Mouse (Mus musculus) MEL (cell line): Measurements from ENCODE around the gene Plekhg2. TPM values are rescaled to one million over a fixed set of nuclear protein-coding genes. Genes with fewer than 3 reads are reported as not detected.

Source experiments
- DNase-seq: peaks from one replicate; pipeline ENCODE4 v3.0.0; 2011; ENCODE audit warnings: low read depth, low spot score
- H3K27ac ChIP-seq: 2 replicates; pipeline ENCODE4 v1.5.1; 2012; ENCODE audit warnings: low read depth, mild to moderate bottlenecking, control low read depth, low read length, moderate library complexity; ENCODE audit not compliant: control insufficient read depth
- H3K27me3 ChIP-seq, 2 experiments: fragments of 150-350 bp in 1 of 2; sonication (generic) in 1 of 2; 2 replicates each; pipeline ENCODE4 v1.6.1; 2012; ENCODE audit warnings: low read length in 2 of 2, mild to moderate bottlenecking in 2 of 2, improper control_type of control experiment in 1 of 2, moderate library complexity in 1 of 2; ENCODE audit not compliant: insufficient read depth in 2 of 2, control insufficient read depth in 1 of 2
- H3K36me3 ChIP-seq, 2 experiments: 2 replicates each; pipeline ENCODE4 v1.6.1; 2012 to 2014; ENCODE audit warnings: low read length in 2 of 2, improper control_type of control experiment in 1 of 2, inconsistent platforms in 1 of 2, mild to moderate bottlenecking in 1 of 2; ENCODE audit not compliant: insufficient read depth in 2 of 2, control insufficient read depth in 1 of 2
- H3K4me1 ChIP-seq, 2 experiments: fragments of 150-350 bp in 1 of 2; sonication (generic) in 1 of 2; 2 replicates each; pipeline ENCODE4 v1.6.1; 2012; ENCODE audit warnings: low read length in 2 of 2, improper control_type of control experiment in 1 of 2, mild to moderate bottlenecking in 1 of 2; ENCODE audit not compliant: insufficient read depth in 2 of 2, control insufficient read depth in 1 of 2
- H3K4me3 ChIP-seq, 2 experiments: fragments of 150-350 bp in 1 of 2; sonication (generic) in 1 of 2; 2 replicates each; pipeline ENCODE4 v1.5.1; 2012; ENCODE audit warnings: low read depth in 2 of 2, low read length in 2 of 2, mild to moderate bottlenecking in 2 of 2, moderate library complexity in 2 of 2, control low read depth in 1 of 2, improper control_type of control experiment in 1 of 2; ENCODE audit not compliant: control insufficient read depth in 1 of 2, insufficient read depth in 1 of 2
- H3K79me2 ChIP-seq: 2 replicates; pipeline ENCODE4 v1.6.1; 2012; ENCODE audit warnings: mild to moderate bottlenecking, low read length, moderate library complexity; ENCODE audit not compliant: control insufficient read depth, poor library complexity, insufficient read depth
- H3K9ac ChIP-seq: 2 replicates; pipeline ENCODE4 v1.6.1; 2012; ENCODE audit warnings: low read depth, mild to moderate bottlenecking, control low read depth, low read length, moderate library complexity; ENCODE audit not compliant: control insufficient read depth, poor library complexity, severe bottlenecking
- H3K9me3 ChIP-seq: fragments of 150-350 bp; sonication (generic); replicated peaks from 2 replicates; pipeline ENCODE4 v1.6.1; 2012; ENCODE audit warnings: mild to moderate bottlenecking, low read length, improper control_type of control experiment, moderate library complexity; ENCODE audit not compliant: insufficient read depth
- CHD2 ChIP-seq: IDR thresholded peaks from 2 replicates; pipeline ENCODE4 v1.6.1; 2011; ENCODE audit warnings: low read length, improper control_type of control experiment
- ELF1 ChIP-seq: IDR thresholded peaks from 2 replicates; pipeline ENCODE4 v1.6.1; 2014; ENCODE audit warnings: low read depth, mild to moderate bottlenecking, inconsistent platforms, low read length, improper control_type of control experiment, moderate library complexity
- EP300 ChIP-seq, 2 experiments: IDR thresholded peaks; 2 replicates each; pipeline ENCODE4 v1.6.1; 2011; ENCODE audit warnings: improper control_type of control experiment in 2 of 2, low read length in 2 of 2, low read depth in 1 of 2, mild to moderate bottlenecking in 1 of 2
- GABPA ChIP-seq: IDR thresholded peaks from 2 replicates; pipeline ENCODE4 v1.6.1; 2012; ENCODE audit warnings: low read depth, mild to moderate bottlenecking, inconsistent platforms, low read length, improper control_type of control experiment, moderate library complexity
- GATA1 ChIP-seq: IDR thresholded peaks from 2 replicates; pipeline ENCODE4 v1.6.1; 2011; ENCODE audit warnings: low read depth, low read length, improper control_type of control experiment
- HCFC1 ChIP-seq: IDR thresholded peaks from 2 replicates; pipeline ENCODE4 v1.6.1; 2012; ENCODE audit warnings: low read depth, mild to moderate bottlenecking, inconsistent platforms, low read length, improper control_type of control experiment, moderate library complexity
- JUND ChIP-seq: IDR thresholded peaks from 2 replicates; pipeline ENCODE4 v1.6.1; 2011; ENCODE audit warnings: low read depth, mild to moderate bottlenecking, improper control_type of control experiment, low read length
- KAT2A ChIP-seq: conservative IDR thresholded peaks from 2 replicates; pipeline ENCODE4 v1.6.1; 2012; ENCODE audit warnings: low read depth, low read length, improper control_type of control experiment, inconsistent platforms
- MAFK ChIP-seq: IDR thresholded peaks from 2 replicates; pipeline ENCODE4 v1.6.1; 2011; ENCODE audit warnings: low read depth, mild to moderate bottlenecking, low read length, improper control_type of control experiment, borderline replicate concordance
- MAX ChIP-seq: IDR thresholded peaks from 2 replicates; pipeline ENCODE4 v1.6.1; 2011; ENCODE audit warnings: low read length, improper control_type of control experiment
- MXI1 ChIP-seq: IDR thresholded peaks from 2 replicates; pipeline ENCODE4 v1.6.1; 2011; ENCODE audit warnings: mild to moderate bottlenecking, low read depth, low read length, improper control_type of control experiment
- MYB ChIP-seq: IDR thresholded peaks from 2 replicates; pipeline ENCODE4 v1.6.1; 2011; ENCODE audit warnings: mild to moderate bottlenecking, low read depth, low read length, improper control_type of control experiment
- MYC ChIP-seq: IDR thresholded peaks from 2 replicates; pipeline ENCODE4 v1.6.1; 2011; ENCODE audit warnings: low read depth, mild to moderate bottlenecking, low read length, improper control_type of control experiment, moderate library complexity
- NELFE ChIP-seq: IDR thresholded peaks from 2 replicates; pipeline ENCODE4 v1.6.1; 2011; ENCODE audit warnings: low read depth, low read length, improper control_type of control experiment
- POLR2AphosphoS2 ChIP-seq: IDR thresholded peaks from 2 replicates; pipeline ENCODE4 v1.6.1; 2011; ENCODE audit warnings: low read length, improper control_type of control experiment
- POLR2AphosphoS5 ChIP-seq: IDR thresholded peaks from 2 replicates; pipeline ENCODE4 v1.6.1; 2012; ENCODE audit warnings: low read depth, borderline replicate concordance, mild to moderate bottlenecking, inconsistent platforms, low read length, moderate library complexity, mixed read lengths
- RAD21 ChIP-seq: IDR thresholded peaks from 2 replicates; pipeline ENCODE4 v1.6.1; 2011; ENCODE audit warnings: mild to moderate bottlenecking, low read depth, low read length, improper control_type of control experiment
- RCOR1 ChIP-seq: IDR thresholded peaks from 2 replicates; pipeline ENCODE4 v1.6.1; 2012; ENCODE audit warnings: low read depth, mild to moderate bottlenecking, inconsistent platforms, low read length, improper control_type of control experiment
- SIN3A ChIP-seq: IDR thresholded peaks from 2 replicates; pipeline ENCODE4 v1.6.1; 2012; ENCODE audit warnings: low read length, improper control_type of control experiment, inconsistent platforms
- SMC3 ChIP-seq: IDR thresholded peaks from 2 replicates; pipeline ENCODE4 v1.6.1; 2011; ENCODE audit warnings: low read depth, low read length, improper control_type of control experiment
- TAL1 ChIP-seq: IDR thresholded peaks from 2 replicates; pipeline ENCODE4 v1.6.1; 2012; ENCODE audit warnings: mild to moderate bottlenecking, inconsistent platforms, low read length, moderate library complexity, mixed read lengths
- TBP ChIP-seq: IDR thresholded peaks from 2 replicates; pipeline ENCODE4 v1.8.0; 2011; ENCODE audit warnings: low read depth, low read length, improper control_type of control experiment
- TCF12 ChIP-seq: IDR thresholded peaks from 2 replicates; pipeline ENCODE4 v1.6.1; 2014; ENCODE audit warnings: low read depth, mild to moderate bottlenecking, inconsistent platforms, low read length, improper control_type of control experiment, moderate library complexity
- UBTF ChIP-seq: IDR thresholded peaks from 2 replicates; pipeline ENCODE4 v1.6.1; 2012; ENCODE audit warnings: low read depth, mild to moderate bottlenecking, inconsistent platforms, low read length, improper control_type of control experiment, moderate library complexity, borderline replicate concordance; ENCODE audit not compliant: insufficient read depth
- USF1 ChIP-seq: IDR thresholded peaks from 2 replicates; pipeline ENCODE4 v1.6.1; 2014; ENCODE audit warnings: low read depth, mild to moderate bottlenecking, inconsistent platforms, low read length, improper control_type of control experiment, moderate library complexity
- ZC3H11A ChIP-seq: IDR thresholded peaks from 2 replicates; pipeline ENCODE4 v1.6.1; 2012; ENCODE audit warnings: low read depth, mild to moderate bottlenecking, inconsistent platforms, low read length, improper control_type of control experiment
- ZKSCAN1 ChIP-seq: IDR thresholded peaks from 2 replicates; pipeline ENCODE4 v1.6.1; 2012; ENCODE audit warnings: low read depth, mild to moderate bottlenecking, inconsistent platforms, low read length, improper control_type of control experiment, moderate library complexity
- ZNF384 ChIP-seq: IDR thresholded peaks from 2 replicates; pipeline ENCODE4 v1.6.1; 2012; ENCODE audit warnings: low read depth, mild to moderate bottlenecking, inconsistent platforms, low read length, improper control_type of control experiment
- polyA plus RNA-seq, 2 experiments: library from polyadenylated mRNA; stranded (reverse) in 1 of 2; unstranded in 1 of 2; fragments of >175 nt in 1 of 2; fragments of >200 nt in 1 of 2; gene quantifications; 2 replicates each; pipeline versions ENCODE4 v1.2.1 to v1.2.4; 2012; ENCODE audit warnings: low replicate concordance in 2 of 2, low read depth in 1 of 2; ENCODE audit not compliant: insufficient read length in 2 of 2, insufficient read depth in 1 of 2, missing spikeins in 1 of 2
- total RNA-seq: library from RNA; depleted of rRNA; stranded (reverse); fragments of 300-350 nt; gene quantifications from 2 replicates; pipeline ENCODE4 v1.2.3, GENCODE M21; 2012

Gene Plekhg2
- total and polyA plus RNA-seq, 3 experiments = 1.1 to 9.2 TPM; not detected in 1

DNA sequence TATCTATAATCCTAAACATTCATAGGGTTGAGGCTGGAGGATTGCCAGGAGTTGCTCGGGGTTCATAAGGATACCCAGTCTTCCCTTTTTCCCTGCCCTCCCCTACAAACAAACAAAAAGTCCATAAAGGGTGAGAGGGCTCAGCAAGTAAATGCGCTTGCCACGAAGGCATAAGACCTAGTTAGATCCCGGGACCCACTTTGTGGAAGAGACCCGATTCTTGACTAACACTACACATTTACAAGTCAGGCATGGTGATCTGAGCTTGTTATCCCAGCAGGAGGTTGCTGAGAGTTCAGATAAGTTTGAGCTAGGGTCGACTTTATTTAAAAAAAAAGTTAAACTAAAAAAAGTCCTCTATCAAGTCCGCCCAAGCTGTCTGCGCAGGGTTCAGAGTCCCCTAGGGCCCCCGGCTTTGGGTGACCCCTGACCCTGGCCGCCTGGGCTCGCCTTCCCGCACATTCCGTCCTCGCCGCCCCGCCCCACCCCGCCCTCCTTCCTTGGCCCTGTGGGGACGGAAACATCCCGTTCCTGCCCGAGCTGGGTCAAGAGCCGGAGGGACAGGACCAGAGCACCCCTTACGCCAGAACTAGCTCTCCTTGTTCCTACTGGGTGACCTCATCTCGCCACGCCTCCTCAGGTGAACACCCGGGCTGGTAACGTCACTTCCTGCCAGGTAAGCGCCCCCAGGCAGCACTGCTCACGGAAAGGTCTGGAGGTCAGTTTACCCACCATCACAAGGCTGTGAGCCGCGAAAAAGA is 3.8 kb upstream of the Plekhg2 start:
- Histone ChIP-seq H3K27me3 (no peaks in the 10 kb centered on the region), H3K4me1 (peaks cover 4 to 20% of the 10 kb centered on the region in 2 experiments), H3K9me3 (no peaks in the 10 kb centered on the region), H3K79me2 (peaks cover 5% of the 10 kb centered on the region), H3K27ac (peak overlapping the region; percentile 83)
- TF ChIP-seq SIN3A (peak; percentile 3; the same call in 1 of the 2 replicates), ZNF384 (0 out of 2 replicates have a peak, but pooled peaks have one; percentile 18), MYC (no peak), GATA1 (0 out of 2 replicates have a peak, but pooled peaks have one; percentile 2)
- TF ChIP-seq, all 39 proteins: peak for 3
- no peak for DNase-seq
- peak overlapping the region; percentile 56 to 64 for H3K4me3 ChIP-seq
- peak overlapping the region; percentile 80 for H3K9ac ChIP-seq
- H3K36me3 ChIP-seq = peaks cover 0 to 10% of the 10 kb centered on the region in 2 experiments; a peak in 2 of 4 replicates

GRCm38 (mm10) chr7:28375176-28375921 is 3.0 kb upstream of the Plekhg2 start:
- peaks cover 5% of the 10 kb centered on the region for H3K79me2 ChIP-seq
- H3K27ac ChIP-seq = peak overlapping the region; percentile 93
- DNase-seq = peak; percentile 96
- H3K9me3 ChIP-seq = no peaks in the 10 kb centered on the region
- no peaks in the 10 kb centered on the region for H3K27me3 ChIP-seq
- peaks cover 1 to 18% of the 10 kb centered on the region in 2 experiments; a peak in 3 of 4 replicates for H3K4me1 ChIP-seq
- H3K9ac ChIP-seq = peak overlapping the region; percentile 80
- H3K36me3 ChIP-seq = peaks cover 0 to 8% of the 10 kb centered on the region in 2 experiments; a peak in 2 of 4 replicates
- H3K4me3 ChIP-seq = peak overlapping the region; percentile 68 to 83
- TF ChIP-seq HCFC1 (no peak; the same call in 1 of the 2 replicates), TAL1 (no peak), KAT2A (no peak), ELF1 (peak; percentile 74), SIN3A (peak; percentile 33; the same call in 1 of the 2 replicates), GATA1 (no peak), TCF12 (no peak), POLR2AphosphoS2 (peak; percentile 59; the same call in 1 of the 2 replicates), MYB (no peak), JUND (no peak), POLR2AphosphoS5 (no peak), MAX (peak; percentile 45), NELFE (peak; percentile 45), ZC3H11A (no peak), RAD21 (no peak), ZKSCAN1 (no peak), UBTF (no peak), MAFK (no peak), MYC (no peak), RCOR1 (no peak), MXI1 (no peak), SMC3 (no peak), ZNF384 (no peak; the same call in 1 of the 2 replicates), GABPA (no peak), USF1 (no peak), CHD2 (no peak), TBP (peak; percentile 96), EP300 (IDR thresholded peaks at IDR 0.05; ENCODE audit: low read depth in 1 of 2, low read length in 2 of 2) (0 out of 4 replicates have a peak, but pooled peaks of 1 of the 2 experiments have one; percentile 6)
